Mouse (Mus musculus): ENCODE measurements around the gene Mcm2. TPM values are rescaled to one million over a fixed set of nuclear protein-coding genes. Genes with fewer than 3 reads are reported as not detected.

Mcm2 gene
- polyA plus RNA-seq, 1 experiment = 10.2 TPM

DNA sequence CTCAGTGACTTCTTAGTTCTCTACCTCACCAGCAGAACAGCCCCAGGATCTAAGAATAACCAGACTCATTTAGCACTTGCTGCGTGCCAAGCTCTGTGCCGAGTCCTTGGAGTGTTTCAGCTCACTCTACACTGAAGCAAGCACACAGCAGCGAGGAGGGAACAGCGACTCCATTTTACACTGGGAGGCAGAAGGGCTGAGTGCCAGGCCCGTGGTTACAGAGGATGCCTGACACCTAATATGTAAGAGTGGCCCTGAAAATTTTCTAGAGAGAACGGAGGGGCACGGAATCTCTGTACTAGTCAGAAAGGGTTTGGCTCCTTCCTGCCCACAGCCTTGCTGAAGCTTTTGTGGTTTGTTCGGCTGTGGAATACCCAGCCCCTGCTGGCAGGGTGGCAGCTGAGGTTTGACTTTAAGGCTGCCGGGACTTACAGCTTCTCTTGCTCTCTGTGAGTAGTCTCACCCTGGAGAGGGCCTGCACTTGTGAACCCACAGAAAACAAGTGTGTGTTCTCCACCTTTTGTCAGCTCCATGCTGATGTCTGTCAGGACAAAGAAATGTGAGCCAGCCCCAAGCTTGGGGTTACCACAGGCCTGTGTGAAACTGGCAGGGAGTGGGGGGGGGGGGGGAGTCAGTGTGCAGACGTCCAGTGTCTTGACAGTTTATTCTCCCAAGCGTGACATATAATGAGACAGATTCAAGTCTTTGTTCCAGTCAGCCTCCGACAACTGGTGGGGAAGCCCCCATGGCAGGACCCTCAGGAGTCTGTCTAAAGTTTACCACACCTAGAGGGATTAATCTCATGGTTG is 40.9 kb upstream of the Mcm2 start:
- Histone ChIP-seq H3K27ac (ENCODE audit: insufficient read depth, low read depth, low read length) (no peak overlapping the region), H3K4me3 (ENCODE audit: insufficient read depth, low read depth, low read length) (no peak overlapping the region), H3K27me3 (replicated peaks; ENCODE audit: control insufficient read depth, insufficient read depth, low read length) (no peaks in the 10 kb centered on the region), H3K4me1 (ENCODE audit: control insufficient read depth, insufficient read depth, low read length) (no peaks in the 10 kb centered on the region), H3K36me3 (ENCODE audit: control insufficient read depth, insufficient read depth, low read length) (no peaks in the 10 kb centered on the region)
- TF ChIP-seq CTCF (conservative IDR thresholded peaks at IDR 0.05; ENCODE audit: insufficient read depth, insufficient read length, low read depth, low read length) (no peak), POLR2A (IDR thresholded peaks at IDR 0.05; ENCODE audit: low read depth, low read length) (no peak)
- no peak for DNase-seq
- 68% methylated on average over 12 of the region's 12 CpGs for WGBS

- Histone ChIP-seq H3K4me1 (ENCODE audit: control insufficient read depth, insufficient read depth, low read length) (no peaks in the 10 kb centered on the region), H3K4me3 (ENCODE audit: insufficient read depth, low read depth, low read length) (no peak overlapping the region), H3K36me3 (ENCODE audit: control insufficient read depth, insufficient read depth, low read length) (no peaks in the 10 kb centered on the region), H3K27me3 (replicated peaks; ENCODE audit: control insufficient read depth, insufficient read depth, low read length) (no peaks in the 10 kb centered on the region), H3K27ac (ENCODE audit: insufficient read depth, low read depth, low read length) (no peak overlapping the region)
- DNase-seq = no peak
- TF ChIP-seq POLR2A (IDR thresholded peaks at IDR 0.05; ENCODE audit: low read depth, low read length) (no peak), CTCF (conservative IDR thresholded peaks at IDR 0.05; ENCODE audit: insufficient read depth, insufficient read length, low read depth, low read length) (no peak)
- WGBS = 91% methylated on average over 5 of the region's 5 CpGs
Observed at GRCm38 (mm10) chr6:88938664-88939055, 40.1 kb upstream of the Mcm2 start.

GRCm38 (mm10) chr6:88937971-88938663 is 39.5 kb upstream of the Mcm2 start:
- no peaks in the 10 kb centered on the region for H3K4me1 ChIP-seq (ENCODE audit: control insufficient read depth, insufficient read depth, low read length)
- TF ChIP-seq POLR2A (IDR thresholded peaks at IDR 0.05; ENCODE audit: low read depth, low read length) (no peak), CTCF (conservative IDR thresholded peaks at IDR 0.05; ENCODE audit: insufficient read depth, insufficient read length, low read depth, low read length) (no peak)
- WGBS = 88% methylated on average over 4 of the region's 4 CpGs
- H3K36me3 ChIP-seq (ENCODE audit: control insufficient read depth, insufficient read depth, low read length) = no peaks in the 10 kb centered on the region
- H3K27ac ChIP-seq (ENCODE audit: insufficient read depth, low read depth, low read length) = no peak overlapping the region
- DNase-seq = no peak
- H3K27me3 ChIP-seq (replicated peaks; ENCODE audit: control insufficient read depth, insufficient read depth, low read length) = no peaks in the 10 kb centered on the region
- no peak overlapping the region for H3K4me3 ChIP-seq (ENCODE audit: insufficient read depth, low read depth, low read length)

- Histone ChIP-seq H3K27me3 (replicated peaks; ENCODE audit: control insufficient read depth, insufficient read depth, low read length) (no peaks in the 10 kb centered on the region), H3K36me3 (ENCODE audit: control insufficient read depth, insufficient read depth, low read length) (no peaks in the 10 kb centered on the region), H3K4me3 (ENCODE audit: insufficient read depth, low read depth, low read length) (no peak overlapping the region), H3K4me1 (ENCODE audit: control insufficient read depth, insufficient read depth, low read length) (no peaks in the 10 kb centered on the region), H3K27ac (ENCODE audit: insufficient read depth, low read depth, low read length) (no peak overlapping the region)
- TF ChIP-seq POLR2A (IDR thresholded peaks at IDR 0.05; ENCODE audit: low read depth, low read length) (no peak), CTCF (conservative IDR thresholded peaks at IDR 0.05; ENCODE audit: insufficient read depth, insufficient read length, low read depth, low read length) (no peak)
- no peak for DNase-seq
- WGBS = 78% methylated on average over 4 of the region's 4 CpGs
Observed at GRCm38 (mm10) chr6:88937214-88937549, 38.6 kb upstream of the Mcm2 start.

DNA sequence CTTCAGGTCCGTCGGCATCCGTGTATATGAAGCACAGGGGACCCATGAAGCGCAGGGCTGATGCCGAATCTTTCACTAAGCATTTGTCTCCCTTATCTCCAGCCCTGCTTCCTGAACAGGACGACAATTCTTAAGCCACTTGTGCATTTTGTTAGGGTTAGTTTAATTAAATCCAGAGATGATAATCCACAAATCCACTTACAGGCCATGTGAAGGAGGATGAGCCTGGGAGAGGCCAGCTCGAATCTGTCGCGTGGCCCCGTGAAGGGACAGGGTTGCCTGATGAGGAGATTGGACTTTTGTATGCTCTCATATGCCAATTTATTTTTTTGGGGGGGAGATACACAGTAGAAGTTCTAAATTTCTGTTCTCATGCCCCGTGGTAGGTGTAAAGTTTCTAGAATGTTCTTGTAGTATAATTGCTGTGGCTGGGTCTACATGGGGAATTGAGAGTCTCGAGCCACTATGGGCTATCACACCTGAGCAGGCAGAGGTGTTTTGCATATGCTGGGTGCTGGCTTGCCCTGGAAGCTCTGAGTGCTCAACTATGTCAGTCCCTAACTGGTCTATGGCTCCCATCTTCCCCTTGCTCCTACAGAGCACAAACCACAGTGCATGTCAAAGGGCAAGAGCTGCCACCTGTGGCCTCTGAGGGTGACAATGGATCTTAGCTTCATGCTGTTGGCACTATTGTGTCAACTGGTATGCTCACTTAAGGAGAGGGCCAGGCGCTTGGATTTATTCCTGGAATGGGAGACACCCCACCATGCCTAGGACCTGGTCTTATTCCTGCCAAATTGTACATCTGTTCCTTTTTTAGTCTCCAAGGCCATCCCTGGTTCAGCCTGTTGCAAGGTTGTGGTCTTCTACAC is 38.0 kb upstream of the Mcm2 start:
- H3K27me3 ChIP-seq (replicated peaks; ENCODE audit: control insufficient read depth, insufficient read depth, low read length) = no peaks in the 10 kb centered on the region
- H3K4me3 ChIP-seq (ENCODE audit: insufficient read depth, low read depth, low read length) = no peak overlapping the region

DNA sequence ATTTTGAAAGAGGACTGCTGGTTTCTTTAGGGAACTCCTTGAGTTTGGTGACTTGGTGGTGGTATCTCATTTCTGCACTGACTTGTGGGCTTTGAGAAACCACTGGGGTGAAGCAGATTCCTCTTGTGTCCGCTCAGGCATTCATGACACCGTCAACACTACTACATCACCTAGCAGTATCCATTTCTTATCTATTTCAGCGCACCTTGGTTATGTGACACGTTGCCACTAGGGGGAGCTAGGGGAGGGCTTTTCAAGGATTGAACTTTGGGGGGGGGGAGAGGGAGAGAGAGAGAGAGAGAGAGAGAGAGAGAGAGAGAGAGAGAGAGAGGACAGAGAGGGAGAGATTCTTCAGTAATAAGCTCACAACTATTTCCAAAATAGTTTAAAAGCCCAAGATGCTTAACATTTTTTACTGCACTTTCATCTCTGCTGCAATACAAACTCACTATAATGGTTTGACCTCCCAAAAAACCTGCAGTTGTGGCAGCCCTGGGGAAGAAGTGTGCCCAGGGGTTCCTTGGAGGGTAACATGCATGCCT is 37.2 kb upstream of the Mcm2 start:
- no peak for TF ChIP-seq POLR2A (IDR thresholded peaks at IDR 0.05; ENCODE audit: low read depth, low read length)
- peak; percentile 54 for TF ChIP-seq CTCF (conservative IDR thresholded peaks at IDR 0.05; ENCODE audit: insufficient read depth, insufficient read length, low read depth, low read length)
- H3K36me3 ChIP-seq (ENCODE audit: control insufficient read depth, insufficient read depth, low read length) = no peaks in the 10 kb centered on the region
- H3K27ac ChIP-seq (ENCODE audit: insufficient read depth, low read depth, low read length) = no peak overlapping the region
- 19% methylated on average over 4 of the region's 4 CpGs for WGBS
- H3K4me1 ChIP-seq (ENCODE audit: control insufficient read depth, insufficient read depth, low read length) = no peaks in the 10 kb centered on the region
- H3K27me3 ChIP-seq (replicated peaks; ENCODE audit: control insufficient read depth, insufficient read depth, low read length) = no peaks in the 10 kb centered on the region
- DNase-seq = peak; percentile 51
- H3K4me3 ChIP-seq (ENCODE audit: insufficient read depth, low read depth, low read length) = no peak overlapping the region

More for the DNA sequence above, 38.0 kb upstream of the Mcm2 start:
- DNase-seq = no peak
- TF ChIP-seq POLR2A (IDR thresholded peaks at IDR 0.05; ENCODE audit: low read depth, low read length) (no peak), CTCF (conservative IDR thresholded peaks at IDR 0.05; ENCODE audit: insufficient read depth, insufficient read length, low read depth, low read length) (no peak)
- 81% methylated on average over 13 of the region's 13 CpGs for WGBS
- Histone ChIP-seq H3K4me1 (ENCODE audit: control insufficient read depth, insufficient read depth, low read length) (no peaks in the 10 kb centered on the region), H3K36me3 (ENCODE audit: control insufficient read depth, insufficient read depth, low read length) (no peaks in the 10 kb centered on the region), H3K27ac (ENCODE audit: insufficient read depth, low read depth, low read length) (no peak overlapping the region)
